Mouse (Mus musculus) liver, postnatal 0 days (tissue): Measurements from ENCODE around the gene Pdss2.

Experiments
- CTCF ChIP-seq: sonication (generic); IDR thresholded peaks from 2 replicates; pipeline ENCODE4 v1.5.1; 2016; ENCODE audit warnings: antibody characterized with exemption, low read depth
- EP300 ChIP-seq: IDR thresholded peaks from 2 replicates; pipeline ENCODE4 v1.6.1; 2016; ENCODE audit warnings: antibody characterized with exemption, low read depth, mild to moderate bottlenecking

- TF ChIP-seq CTCF (no peak), EP300 (no peak)
These were observed 218.8 kb downstream of the Pdss2 start for GRCm38 (mm10) chr10:43440050-43440449.
